Mouse (Mus musculus): ENCODE results near the gene Flt3l. TPM values are rescaled to one million over a fixed set of nuclear protein-coding genes. Genes with fewer than 3 reads are reported as not detected.
"Not testable (repeated sequence)": the region's sequence is repeated elsewhere in the genome, so short reads cannot be mapped to it uniquely, and the experiment has no call there.

The Flt3l gene
- polyA plus RNA-seq, 1 experiment from 2014 or later, result 5.1 TPM

DNA sequence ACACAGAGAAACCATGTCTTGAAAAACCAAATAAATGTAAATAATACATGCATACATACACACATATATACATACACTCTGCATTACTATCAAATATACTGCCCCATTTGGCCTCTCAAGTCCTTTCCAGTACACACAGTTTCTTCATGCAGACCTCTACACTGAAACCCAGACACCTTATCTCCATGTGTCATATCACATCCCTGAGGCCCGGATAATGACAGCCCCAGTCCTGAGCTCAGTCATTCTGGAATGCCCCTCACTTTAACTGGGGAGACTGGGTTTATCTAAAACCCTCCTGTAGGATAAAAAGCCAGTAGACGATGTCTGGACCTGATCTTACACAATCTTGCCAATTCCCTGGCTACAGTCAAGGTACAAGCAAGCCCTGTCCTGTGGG is 22.8 kb downstream of the Flt3l start:
- ATAC-seq, result no peak
- whole genome bisulfite sequencing, result 67% methylated on average over 2 of the region's 2 CpGs
- no peak overlapping the region for H3K27ac ChIP-seq (ENCODE audit: low read length)

DNA sequence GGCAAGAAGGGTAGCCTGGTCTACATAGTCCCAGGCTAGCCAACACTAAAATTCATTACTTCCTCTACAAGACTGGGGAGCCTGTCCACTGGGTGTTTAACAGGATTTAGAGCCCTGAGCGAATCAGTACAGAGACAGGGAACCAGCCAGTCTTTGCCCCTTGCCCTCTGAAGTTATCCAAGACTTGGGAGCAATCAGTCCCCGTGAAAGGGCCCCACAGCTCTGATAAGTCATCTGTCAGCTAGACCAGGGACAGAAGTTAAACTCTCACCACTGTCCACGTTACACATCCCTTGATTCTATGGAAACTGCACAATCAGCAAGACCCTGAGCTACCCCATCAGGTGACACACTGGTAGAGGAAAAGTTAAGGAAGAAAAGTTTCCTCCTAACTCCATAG is 23.7 kb downstream of the Flt3l start:
- TF ChIP-seq CTCF (IDR thresholded peaks at IDR 0.05) (no peak), EP300 (IDR thresholded peaks at IDR 0.05) (no peak)
- Histone ChIP-seq H3K4me3 (ENCODE audit: low read depth, low read length) (no peak overlapping the region), H3K27ac (ENCODE audit: low read length) (no peak overlapping the region), H3K27me3 (replicated peaks; ENCODE audit: insufficient read depth, low read length) (no peaks in the 10 kb centered on the region), H3K36me3 (ENCODE audit: insufficient read depth, low read length) (no peaks in the 10 kb centered on the region), H3K4me2 (replicated peaks; ENCODE audit: low read depth, low read length) (no peak overlapping the region), H3K9ac (replicated peaks; ENCODE audit: low read depth) (no peak overlapping the region), H3K9me3 (ENCODE audit: low read length) (no peaks in the 10 kb centered on the region), H3K4me1 (ENCODE audit: insufficient read depth, low read depth, low read length) (no peaks in the 10 kb centered on the region)
- DNase-seq (ENCODE audit: low spot score) (no peak), ATAC-seq (no peak)
- 42% methylated on average over 3 of the region's 3 CpGs for WGBS

More for the DNA sequence above, 22.8 kb downstream of the Flt3l start:
- no peaks in the 10 kb centered on the region for H3K36me3 ChIP-seq (ENCODE audit: insufficient read depth, low read length)
- H3K4me1 ChIP-seq (ENCODE audit: insufficient read depth, low read depth, low read length), result no peaks in the 10 kb centered on the region
- H3K9ac ChIP-seq (replicated peaks; ENCODE audit: low read depth), result no peak overlapping the region
- no peak for DNase-seq (ENCODE audit: low spot score)
- no peak overlapping the region for H3K4me3 ChIP-seq (ENCODE audit: low read depth, low read length)
- no peaks in the 10 kb centered on the region for H3K27me3 ChIP-seq (replicated peaks; ENCODE audit: insufficient read depth, low read length)
- TF ChIP-seq CTCF (IDR thresholded peaks at IDR 0.05) (no peak), EP300 (IDR thresholded peaks at IDR 0.05) (no peak)
- no peaks in the 10 kb centered on the region for H3K9me3 ChIP-seq (ENCODE audit: low read length)
- no peak overlapping the region for H3K4me2 ChIP-seq (replicated peaks; ENCODE audit: low read depth, low read length)

DNA sequence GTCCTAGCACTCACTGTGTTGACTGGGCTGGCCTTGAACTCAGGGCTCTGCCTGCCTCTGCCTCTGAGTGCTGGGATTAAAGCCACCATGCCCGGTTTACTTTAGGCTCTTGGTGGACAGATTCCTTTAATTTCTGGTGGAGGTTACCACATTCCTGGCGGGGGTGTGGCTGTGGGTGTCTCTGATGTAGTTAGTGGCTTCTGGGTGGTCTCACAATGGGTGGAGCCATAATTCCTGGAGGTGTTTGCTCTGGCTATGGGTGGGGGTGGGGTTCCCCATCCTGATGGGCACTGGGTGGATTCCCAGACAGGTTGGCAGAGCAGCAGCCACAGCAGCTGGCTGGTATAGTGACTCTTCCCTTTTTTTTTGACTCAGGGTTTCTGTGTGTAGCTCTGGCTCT is 24.3 kb downstream of the Flt3l start:
- no peak overlapping the region for H3K9ac ChIP-seq (replicated peaks; ENCODE audit: low read depth)
- WGBS, result 38% methylated on average over 2 of the region's 2 CpGs

DNA sequence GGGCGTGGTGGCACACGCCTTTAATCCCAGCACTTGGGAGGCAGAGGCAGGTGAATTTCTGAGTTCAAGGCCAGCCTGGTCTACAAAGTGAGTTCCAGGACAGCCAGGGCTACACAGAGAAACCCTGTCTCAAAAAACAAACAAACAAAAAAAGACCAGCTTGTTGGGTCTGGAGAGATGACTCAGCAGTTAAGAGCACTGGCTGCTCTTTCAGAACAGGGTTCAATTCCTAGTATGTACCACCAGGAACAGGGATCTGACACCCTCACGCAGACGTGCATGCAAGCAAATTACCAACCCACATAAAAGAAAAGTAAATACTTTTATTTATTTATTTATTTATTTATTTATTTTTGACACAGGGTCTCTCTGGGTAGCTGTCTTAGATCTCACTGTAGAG is 26.1 kb downstream of the Flt3l start:
- not testable (repeated sequence) for H3K27me3 ChIP-seq (replicated peaks; ENCODE audit: insufficient read depth, low read length); H3K4me1 ChIP-seq (ENCODE audit: insufficient read depth, low read depth, low read length); DNase-seq (ENCODE audit: low spot score); H3K9me3 ChIP-seq (ENCODE audit: low read length); H3K9ac ChIP-seq (replicated peaks; ENCODE audit: low read depth); H3K4me3 ChIP-seq (ENCODE audit: low read depth, low read length); H3K27ac ChIP-seq (ENCODE audit: low read length); ATAC-seq; H3K4me2 ChIP-seq (replicated peaks; ENCODE audit: low read depth, low read length); H3K36me3 ChIP-seq (ENCODE audit: insufficient read depth, low read length)
- whole genome bisulfite sequencing, result 83% methylated on average over 4 of the region's 4 CpGs

More for the DNA sequence above, 24.3 kb downstream of the Flt3l start:
- ATAC-seq (no peak), DNase-seq (ENCODE audit: low spot score) (no peak)
- Histone ChIP-seq H3K36me3 (ENCODE audit: insufficient read depth, low read length) (no peaks in the 10 kb centered on the region), H3K27ac (ENCODE audit: low read length) (no peak overlapping the region), H3K4me1 (ENCODE audit: insufficient read depth, low read depth, low read length) (no peaks in the 10 kb centered on the region), H3K4me3 (ENCODE audit: low read depth, low read length) (no peak overlapping the region), H3K9me3 (ENCODE audit: low read length) (no peaks in the 10 kb centered on the region), H3K27me3 (replicated peaks; ENCODE audit: insufficient read depth, low read length) (no peaks in the 10 kb centered on the region), H3K4me2 (replicated peaks; ENCODE audit: low read depth, low read length) (no peak overlapping the region)
- TF ChIP-seq EP300 (IDR thresholded peaks at IDR 0.05) (no peak), CTCF (IDR thresholded peaks at IDR 0.05) (no peak)

DNA sequence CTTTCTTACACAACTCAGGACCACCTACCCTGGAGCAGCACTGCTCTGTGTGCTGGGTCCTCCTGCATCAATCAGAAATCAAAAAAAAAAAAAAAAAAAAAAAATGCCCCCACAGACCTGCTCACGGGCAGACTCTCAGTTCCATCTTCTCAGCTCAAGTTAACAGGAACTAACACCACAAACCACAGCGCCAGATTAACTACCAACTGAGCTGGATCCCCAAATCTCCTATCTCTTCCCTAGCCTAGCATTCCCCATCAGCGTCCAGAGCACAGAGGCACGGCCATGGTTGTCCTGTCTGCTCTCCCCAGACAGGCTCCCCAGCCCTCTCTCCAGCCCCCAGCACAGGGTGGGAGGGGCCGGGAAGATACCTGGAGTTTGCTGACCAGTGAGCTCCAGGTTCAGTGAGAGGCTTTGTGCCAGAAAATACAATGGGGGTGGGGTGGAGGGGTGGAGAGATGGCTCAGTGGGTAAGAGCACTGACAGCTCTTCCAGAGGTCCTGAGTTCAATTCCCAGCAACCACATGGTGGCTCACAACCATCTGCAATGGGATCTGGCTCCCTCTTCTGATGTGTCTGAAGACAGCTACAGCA is 29.1 kb downstream of the Flt3l start:
- Histone ChIP-seq H3K36me3 (ENCODE audit: insufficient read depth, low read length) (no peaks in the 10 kb centered on the region), H3K27me3 (replicated peaks; ENCODE audit: insufficient read depth, low read length) (no peaks in the 10 kb centered on the region), H3K9me3 (ENCODE audit: low read length) (no peaks in the 10 kb centered on the region), H3K4me1 (ENCODE audit: insufficient read depth, low read depth, low read length) (peaks cover 4% of the 10 kb centered on the region; the same call in 1 of the 2 replicates), H3K27ac (ENCODE audit: low read length) (no peak overlapping the region), H3K4me2 (replicated peaks; ENCODE audit: low read depth, low read length) (no peak overlapping the region), H3K9ac (replicated peaks; ENCODE audit: low read depth) (no peak overlapping the region), H3K4me3 (ENCODE audit: low read depth, low read length) (no peak overlapping the region)
- TF ChIP-seq EP300 (IDR thresholded peaks at IDR 0.05), result no peak
- WGBS, result 57% methylated on average over 5 of the region's 5 CpGs
- no peak for DNase-seq (ENCODE audit: low spot score)
- no peak for ATAC-seq

DNA sequence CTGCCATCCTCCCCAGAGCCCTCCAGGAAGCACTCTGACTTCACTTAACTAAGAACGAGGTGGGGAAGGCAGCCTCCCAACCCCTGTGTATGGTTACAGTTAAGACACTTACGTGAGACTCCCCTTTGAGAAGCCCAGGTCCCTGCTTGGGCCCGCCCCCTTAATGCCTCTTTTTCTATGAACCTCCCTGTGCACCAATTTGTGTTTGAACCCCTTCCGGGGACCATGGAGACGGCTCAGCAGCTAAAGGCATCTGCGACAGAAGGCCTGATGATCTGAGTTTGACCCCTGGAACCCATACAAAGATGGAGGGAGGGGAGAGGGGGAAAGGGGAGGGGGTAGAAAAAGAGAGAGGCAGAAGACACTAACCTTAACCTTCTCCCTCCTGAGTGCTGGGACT is 29.8 kb downstream of the Flt3l start:
- WGBS, result 60% methylated on average over 6 of the region's 6 CpGs
- TF ChIP-seq EP300 (IDR thresholded peaks at IDR 0.05), result no peak
- no peak for TF ChIP-seq CTCF (IDR thresholded peaks at IDR 0.05)
- ATAC-seq, result no peak

DNA sequence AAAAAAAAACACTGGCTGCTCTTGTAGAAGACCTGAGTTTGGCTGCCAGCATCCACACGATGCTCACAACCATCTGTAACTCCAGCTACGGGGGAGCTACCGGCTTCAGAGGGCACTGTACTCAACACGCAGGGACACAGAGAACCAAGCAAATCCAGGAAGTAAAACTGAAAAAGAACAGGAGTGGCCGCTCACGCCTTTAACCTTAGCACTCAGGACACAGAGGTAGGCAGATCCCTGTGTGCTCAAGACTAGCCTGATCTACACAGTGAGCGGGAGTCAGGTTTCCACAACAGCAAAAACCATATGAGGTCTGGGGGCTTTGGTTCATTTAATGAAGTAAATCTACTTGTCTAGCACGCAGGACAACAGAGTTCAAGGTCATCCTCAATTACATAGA is 30.7 kb downstream of the Flt3l start:
- no peak overlapping the region for H3K27ac ChIP-seq (ENCODE audit: low read length)

More for the DNA sequence above, 29.8 kb downstream of the Flt3l start:
- Histone ChIP-seq H3K27ac (ENCODE audit: low read length) (no peak overlapping the region), H3K4me2 (replicated peaks; ENCODE audit: low read depth, low read length) (no peak overlapping the region), H3K9ac (replicated peaks; ENCODE audit: low read depth) (no peak overlapping the region), H3K4me3 (ENCODE audit: low read depth, low read length) (no peak overlapping the region), H3K27me3 (replicated peaks; ENCODE audit: insufficient read depth, low read length) (no peaks in the 10 kb centered on the region), H3K4me1 (ENCODE audit: insufficient read depth, low read depth, low read length) (peaks cover 4% of the 10 kb centered on the region; the same call in 1 of the 2 replicates), H3K36me3 (ENCODE audit: insufficient read depth, low read length) (no peaks in the 10 kb centered on the region), H3K9me3 (ENCODE audit: low read length) (no peaks in the 10 kb centered on the region)
- DNase-seq (ENCODE audit: low spot score), result no peak

More for the DNA sequence above, 30.7 kb downstream of the Flt3l start:
- H3K27me3 ChIP-seq (replicated peaks; ENCODE audit: insufficient read depth, low read length), result no peaks in the 10 kb centered on the region
- WGBS, result 71% methylated on average over 8 of the region's 8 CpGs
- no peak overlapping the region for H3K4me3 ChIP-seq (ENCODE audit: low read depth, low read length)
- H3K4me2 ChIP-seq (replicated peaks; ENCODE audit: low read depth, low read length), result no peak overlapping the region
- no peak overlapping the region for H3K9ac ChIP-seq (replicated peaks; ENCODE audit: low read depth)
- ATAC-seq (no peak), DNase-seq (ENCODE audit: low spot score) (no peak)
- no peak for TF ChIP-seq EP300 (IDR thresholded peaks at IDR 0.05)
- no peak for TF ChIP-seq CTCF (IDR thresholded peaks at IDR 0.05)
- no peaks in the 10 kb centered on the region for H3K9me3 ChIP-seq (ENCODE audit: low read length)
- peaks cover 4% of the 10 kb centered on the region; the same call in 1 of the 2 replicates for H3K4me1 ChIP-seq (ENCODE audit: insufficient read depth, low read depth, low read length)
- no peaks in the 10 kb centered on the region for H3K36me3 ChIP-seq (ENCODE audit: insufficient read depth, low read length)

All from lung, postnatal 0 days (tissue).